Mouse (Mus musculus): ENCODE measurements at regions not wholly inside any gene's neighbourhood (a gene's known extent, or its start where the extent isn't known, plus 50 kb on each side); places are given as distances from the start of the nearest gene placed in this dataset.

- peaks cover 6% of the 10 kb centered on the region for H3K27me3 ChIP-seq (ENCODE audit: control insufficient read depth, insufficient read depth, insufficient read length)
- H3K4me3 ChIP-seq (ENCODE audit: insufficient read depth, poor library complexity, severe bottlenecking), result no peak overlapping the region
- H3K79me3 ChIP-seq (ENCODE audit: low read depth), result no peaks in the 10 kb centered on the region
- TF ChIP-seq CEBPB (IDR thresholded peaks at IDR 0.05; ENCODE audit: low read depth) (no peak), MYOD1 (IDR thresholded peaks at IDR 0.05; ENCODE audit: control insufficient read depth, insufficient read length, low read depth) (no peak), MAX (IDR thresholded peaks at IDR 0.05) (no peak), FOSL1 (IDR thresholded peaks at IDR 0.05; ENCODE audit: insufficient read depth, low read length, poor library complexity, severe bottlenecking) (no peak), CTCF (IDR thresholded peaks at IDR 0.05; ENCODE audit: control insufficient read depth, insufficient read depth, insufficient read length) (no peak), MYOG (IDR thresholded peaks at IDR 0.05; ENCODE audit: control insufficient read depth, extremely low read depth, insufficient read length) (no peak), USF1 (IDR thresholded peaks at IDR 0.05; ENCODE audit: low read depth) (no peak)
- no peak overlapping the region for H3ac ChIP-seq (ENCODE audit: control insufficient read depth, insufficient read length, low read depth)
- H3K36me3 ChIP-seq (ENCODE audit: control insufficient read depth, insufficient read depth), result no peaks in the 10 kb centered on the region
- H3K79me2 ChIP-seq (ENCODE audit: control insufficient read depth, insufficient read depth), result no peaks in the 10 kb centered on the region
Measured at GRCm38 (mm10) chr6:117110291-117110690, 58.0 kb upstream of the Cxcl12 start.

GRCm38 (mm10) chr6:117114859-117115258 is 53.5 kb upstream of the Cxcl12 start:
- no peak for TF ChIP-seq CEBPB (IDR thresholded peaks at IDR 0.05; ENCODE audit: low read depth)
- no peak for TF ChIP-seq CTCF (IDR thresholded peaks at IDR 0.05; ENCODE audit: control insufficient read depth, insufficient read depth, insufficient read length)
- no peak for TF ChIP-seq FOSL1 (IDR thresholded peaks at IDR 0.05; ENCODE audit: insufficient read depth, low read length, poor library complexity, severe bottlenecking)
- TF ChIP-seq MAX (IDR thresholded peaks at IDR 0.05), result no peak
- TF ChIP-seq USF1 (IDR thresholded peaks at IDR 0.05; ENCODE audit: low read depth), result no peak
- TF ChIP-seq MYOG (IDR thresholded peaks at IDR 0.05; ENCODE audit: control insufficient read depth, extremely low read depth, insufficient read length), result no peak
- TF ChIP-seq MYOD1 (IDR thresholded peaks at IDR 0.05; ENCODE audit: control insufficient read depth, insufficient read length, low read depth), result no peak
- H3K27me3 ChIP-seq (ENCODE audit: control insufficient read depth, insufficient read depth, insufficient read length), result peaks cover 14% of the 10 kb centered on the region
- H3K4me3 ChIP-seq (ENCODE audit: insufficient read depth, poor library complexity, severe bottlenecking), result no peak overlapping the region
- H3K79me2 ChIP-seq (ENCODE audit: control insufficient read depth, insufficient read depth), result no peaks in the 10 kb centered on the region
- H3ac ChIP-seq (ENCODE audit: control insufficient read depth, insufficient read length, low read depth), result no peak overlapping the region
- no peaks in the 10 kb centered on the region for H3K79me3 ChIP-seq (ENCODE audit: low read depth)
- H3K36me3 ChIP-seq (ENCODE audit: control insufficient read depth, insufficient read depth), result no peaks in the 10 kb centered on the region

GRCm38 (mm10) chr6:117118081-117118480 is 50.3 kb upstream of the Cxcl12 start:
- Histone ChIP-seq H3K79me2 (ENCODE audit: control insufficient read depth, insufficient read depth) (no peaks in the 10 kb centered on the region), H3K36me3 (ENCODE audit: control insufficient read depth, insufficient read depth) (no peaks in the 10 kb centered on the region), H3K79me3 (ENCODE audit: low read depth) (no peaks in the 10 kb centered on the region), H3K27me3 (ENCODE audit: control insufficient read depth, insufficient read depth, insufficient read length) (peaks cover 18% of the 10 kb centered on the region), H3K4me3 (ENCODE audit: insufficient read depth, poor library complexity, severe bottlenecking) (no peak overlapping the region), H3ac (ENCODE audit: control insufficient read depth, insufficient read length, low read depth) (no peak overlapping the region)
- TF ChIP-seq CTCF (IDR thresholded peaks at IDR 0.05; ENCODE audit: control insufficient read depth, insufficient read depth, insufficient read length) (no peak), CEBPB (IDR thresholded peaks at IDR 0.05; ENCODE audit: low read depth) (no peak), MYOD1 (IDR thresholded peaks at IDR 0.05; ENCODE audit: control insufficient read depth, insufficient read length, low read depth) (no peak), FOSL1 (IDR thresholded peaks at IDR 0.05; ENCODE audit: insufficient read depth, low read length, poor library complexity, severe bottlenecking) (no peak), MYOG (IDR thresholded peaks at IDR 0.05; ENCODE audit: control insufficient read depth, extremely low read depth, insufficient read length) (no peak), USF1 (IDR thresholded peaks at IDR 0.05; ENCODE audit: low read depth) (no peak), MAX (IDR thresholded peaks at IDR 0.05) (no peak)
